Mouse (Mus musculus): ENCODE measurements around the gene Myo1d.

The Myo1d gene

DNA sequence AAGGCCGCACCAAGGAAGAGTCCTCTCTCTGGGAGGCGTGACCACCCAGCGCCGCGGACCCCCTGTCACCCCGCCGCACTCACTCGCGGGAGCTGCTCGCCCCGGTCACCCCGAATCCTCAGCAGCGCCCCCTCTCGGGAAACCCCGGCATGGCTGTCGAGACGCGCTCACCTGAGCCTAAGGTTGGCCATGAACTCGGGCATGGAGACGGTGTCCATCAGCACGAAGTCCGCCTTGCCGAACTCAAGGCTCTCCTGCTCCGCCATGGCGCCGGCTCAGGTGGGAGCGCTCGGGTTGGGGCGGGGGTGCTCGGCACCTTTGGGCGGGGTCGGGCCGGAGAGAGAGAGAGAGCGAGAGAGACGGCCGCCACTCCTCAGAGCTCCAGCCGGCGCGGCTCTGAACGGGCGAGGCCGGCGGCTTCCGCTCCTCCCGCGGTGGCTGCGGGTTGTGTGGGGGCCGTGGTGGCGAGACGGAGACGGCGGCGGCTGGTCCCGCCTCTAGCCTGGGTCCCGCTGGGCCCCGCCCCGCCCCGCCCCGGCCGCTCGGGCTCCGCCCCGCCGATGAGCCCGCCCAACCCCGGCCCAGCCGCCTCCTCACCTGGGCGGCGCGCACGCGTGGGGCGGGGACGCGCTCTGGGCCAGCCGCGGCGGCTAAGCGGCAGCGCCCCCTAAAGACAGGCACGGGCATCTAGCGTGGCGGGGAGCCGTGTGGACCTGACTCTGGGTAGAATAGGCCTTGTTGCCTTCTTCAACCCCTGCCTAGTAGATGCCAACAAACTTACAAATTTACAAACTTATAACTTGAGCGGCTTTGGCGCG, at the start of gene Myo1d:
TSS of gene Myo1d (minus strand) at position 499 of the 818 bp plus-strand sequence.
- TF ChIP-seq GATA4 (IDR thresholded peaks at IDR 0.05; ENCODE audit: insufficient replicate concordance, low read length) = no peak

- TF ChIP-seq GATA4 (IDR thresholded peaks at IDR 0.05; ENCODE audit: insufficient replicate concordance, low read length) = 0 out of 2 replicates have a peak, but pooled peaks have one; percentile 34
These were observed 42.0 kb upstream of the Myo1d start for GRCm38 (mm10) chr11:80821794-80822193.

- peak; percentile 45; the same call in 1 of the 2 replicates for TF ChIP-seq GATA4 (IDR thresholded peaks at IDR 0.05; ENCODE audit: insufficient replicate concordance, low read length)
These were observed 41.5 kb upstream of the Myo1d start for GRCm38 (mm10) chr11:80821296-80821695.

DNA sequence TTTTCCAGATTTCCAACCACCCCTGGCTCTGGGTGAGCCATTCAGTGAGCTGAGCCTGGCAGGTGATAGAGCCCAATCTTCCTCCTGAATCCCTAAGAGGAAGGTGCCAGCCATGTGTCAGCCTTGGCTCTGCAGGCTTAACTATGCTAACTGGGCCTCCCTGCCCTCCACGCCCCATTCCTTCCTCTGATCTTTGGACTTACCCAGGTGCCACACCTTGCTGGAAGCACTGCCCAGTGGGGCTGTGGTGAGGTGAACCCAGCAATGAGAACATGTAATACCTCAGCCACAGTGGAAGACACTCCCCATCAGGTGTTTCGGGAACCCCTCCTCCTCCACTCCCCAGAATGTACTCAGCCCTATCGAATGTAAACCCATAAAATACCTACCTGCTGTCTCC, 40.3 kb upstream of the Myo1d start:
- TF ChIP-seq GATA4 (IDR thresholded peaks at IDR 0.05; ENCODE audit: insufficient replicate concordance, low read length) = no peak

- peak; percentile 87; the same call in 1 of the 2 replicates for TF ChIP-seq GATA4 (IDR thresholded peaks at IDR 0.05; ENCODE audit: insufficient replicate concordance, low read length)
These were observed 38.4 kb upstream of the Myo1d start for GRCm38 (mm10) chr11:80818060-80818697.

GRCm38 (mm10) chr11:80815354-80815753, 35.5 kb upstream of the Myo1d start:
- TF ChIP-seq GATA4 (IDR thresholded peaks at IDR 0.05; ENCODE audit: insufficient replicate concordance, low read length) = no peak

DNA sequence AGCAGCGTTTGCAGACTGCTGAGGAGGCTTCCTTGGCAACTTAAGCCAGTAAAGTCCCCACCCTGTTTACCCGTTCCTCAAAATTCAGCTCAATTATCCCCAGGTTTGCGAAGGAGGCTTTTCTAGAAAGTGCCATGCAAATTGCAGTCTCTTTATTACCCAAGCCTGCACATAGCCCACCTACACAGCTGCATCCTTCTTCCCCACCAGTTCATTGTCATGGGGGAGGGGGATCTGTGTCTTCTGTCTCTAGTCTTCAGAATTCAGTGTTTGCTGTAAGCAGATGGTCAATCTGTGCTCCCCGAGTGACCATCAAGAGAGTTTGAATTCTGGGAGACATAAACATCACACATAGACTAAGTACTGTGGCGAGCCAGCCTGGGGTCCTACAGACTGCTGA, 31.3 kb upstream of the Myo1d start:
- TF ChIP-seq GATA4 (IDR thresholded peaks at IDR 0.05; ENCODE audit: insufficient replicate concordance, low read length) = no peak

DNA sequence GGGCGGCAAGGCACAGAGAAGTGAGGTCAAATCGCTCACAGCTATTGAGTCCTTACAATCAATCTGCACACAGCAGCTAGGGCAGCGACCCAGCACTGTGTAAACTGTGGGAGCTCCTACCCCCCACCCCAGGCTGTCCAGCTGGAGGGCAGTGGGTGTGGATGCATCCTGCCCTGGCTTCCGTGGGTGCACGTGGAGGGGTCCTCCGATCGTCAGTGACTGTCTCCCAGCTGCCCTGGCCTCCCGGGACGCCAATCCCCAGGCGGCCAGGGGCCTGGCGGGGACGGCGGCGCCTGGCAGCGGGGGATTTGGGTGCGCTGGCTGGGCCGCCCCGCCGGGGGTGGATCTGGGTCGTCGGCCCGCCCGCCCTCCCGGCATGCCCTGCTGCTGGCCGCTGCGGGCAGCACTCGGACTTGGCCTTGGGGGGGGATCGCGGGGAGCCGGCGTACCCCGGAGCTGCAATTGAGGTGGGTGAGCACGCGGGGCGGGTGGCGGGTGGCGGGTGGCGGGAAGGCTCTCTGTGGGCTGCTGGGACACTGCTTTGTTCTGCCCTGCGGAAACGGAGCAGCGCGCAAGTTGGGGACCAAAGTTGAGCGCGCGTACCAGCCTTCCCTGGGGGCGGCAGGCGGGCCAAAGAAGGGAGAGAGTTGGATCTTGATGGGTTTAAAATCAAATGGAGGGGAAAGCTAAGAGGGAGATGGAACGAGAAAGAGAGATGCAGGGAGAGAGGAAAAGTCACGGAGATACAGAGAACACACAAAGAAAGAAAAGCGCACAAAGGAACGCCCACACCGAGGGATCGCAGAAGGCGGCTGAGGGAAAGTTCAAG, 30.4 kb upstream of the Myo1d start, which contains the start of gene Tmem98:
TSS of gene Tmem98 (plus strand) at position 183 of the 829 bp plus-strand sequence.
- TF ChIP-seq GATA4 (IDR thresholded peaks at IDR 0.05; ENCODE audit: insufficient replicate concordance, low read length) = no peak

DNA sequence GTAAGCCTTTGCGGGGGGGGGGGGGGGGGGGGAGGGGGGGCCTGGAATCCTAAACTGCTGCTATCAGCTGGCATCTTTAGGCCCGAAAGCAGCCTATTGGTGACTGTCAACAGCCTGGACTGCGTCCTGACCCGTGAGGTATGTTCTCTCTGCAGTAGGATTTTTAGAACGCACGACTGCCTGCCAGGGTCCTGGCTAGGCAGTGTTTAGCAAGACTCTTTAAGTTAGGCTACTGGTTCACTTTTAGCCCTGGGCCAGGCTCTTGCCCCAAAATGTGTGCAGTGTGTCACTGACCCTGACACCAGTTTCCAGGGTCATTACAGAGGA, 29.8 kb upstream of the Myo1d start:
- TF ChIP-seq GATA4 (IDR thresholded peaks at IDR 0.05; ENCODE audit: insufficient replicate concordance, low read length) = no peak

DNA sequence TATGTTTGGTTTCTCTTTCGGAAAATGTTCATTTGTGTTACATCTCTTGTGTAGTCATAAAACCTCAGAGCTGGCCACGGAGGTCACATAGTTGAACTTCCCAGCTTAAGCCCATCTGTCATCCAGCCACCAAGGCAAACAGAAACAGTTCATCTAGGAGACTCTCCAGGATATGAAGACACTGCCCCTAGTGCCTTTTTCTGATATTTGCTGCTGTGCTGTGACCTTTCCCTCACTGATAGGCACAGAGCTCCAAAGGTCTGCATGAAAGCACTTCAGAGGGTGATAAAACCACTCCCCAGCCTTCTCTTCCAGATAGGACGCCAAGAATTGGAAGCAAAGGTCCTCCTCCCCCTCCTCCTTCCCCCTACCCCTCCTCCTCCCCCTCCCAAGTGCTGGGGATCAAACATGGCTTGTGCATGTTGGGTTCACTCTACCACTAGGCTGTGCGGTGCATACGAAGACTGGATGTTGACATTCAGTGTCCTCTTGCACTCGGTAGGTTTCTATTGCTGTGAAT, 28.8 kb upstream of the Myo1d start:
- peak; percentile 12; the same call in 1 of the 2 replicates for TF ChIP-seq GATA4 (IDR thresholded peaks at IDR 0.05; ENCODE audit: insufficient replicate concordance, low read length)

GRCm38 (mm10) chr11:80802706-80803105, 22.9 kb upstream of the Myo1d start:
- TF ChIP-seq GATA4 (IDR thresholded peaks at IDR 0.05; ENCODE audit: insufficient replicate concordance, low read length) = no peak

DNA sequence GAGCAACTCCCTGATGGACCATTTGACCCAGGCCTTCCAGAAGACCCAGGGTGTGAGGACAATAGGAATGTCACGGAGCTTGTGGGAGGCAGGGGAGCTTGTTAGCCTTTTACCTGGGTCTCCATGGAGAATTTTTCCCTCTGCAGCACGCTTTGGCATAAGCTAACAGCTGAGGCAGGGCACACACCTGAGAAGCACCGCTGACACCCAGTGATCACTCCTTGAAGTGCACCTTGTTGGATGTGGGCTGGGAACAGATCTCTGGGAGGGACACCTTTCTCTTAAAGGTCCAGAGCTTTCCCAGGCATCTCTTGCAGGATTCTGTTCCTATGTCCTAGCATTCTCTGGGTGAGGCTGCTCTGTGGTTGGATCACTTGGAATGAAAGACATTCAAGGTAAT, 20.2 kb upstream of the Myo1d start:
- no peak for TF ChIP-seq GATA4 (IDR thresholded peaks at IDR 0.05; ENCODE audit: insufficient replicate concordance, low read length)

- no peak for TF ChIP-seq GATA4 (IDR thresholded peaks at IDR 0.05; ENCODE audit: insufficient replicate concordance, low read length)
These were observed 15.6 kb upstream of the Myo1d start for GRCm38 (mm10) chr11:80795431-80795830.

GRCm38 (mm10) chr11:80794290-80794689, 14.5 kb upstream of the Myo1d start:
- TF ChIP-seq GATA4 (IDR thresholded peaks at IDR 0.05; ENCODE audit: insufficient replicate concordance, low read length) = no peak

- TF ChIP-seq GATA4 (IDR thresholded peaks at IDR 0.05; ENCODE audit: insufficient replicate concordance, low read length) = no peak
These were observed 13.6 kb upstream of the Myo1d start for GRCm38 (mm10) chr11:80793386-80793785.

Data from liver, adult (tissue).